ENCODE assay signal across 38 mouse cellular contexts in genomic region chr11:59544005-59544404, GRCm38 (mm10). TPM values are rescaled to one million over a fixed set of nuclear protein-coding genes. Genes with fewer than 3 reads are reported as not detected.
DNase-seq lines count a peak whose midpoint lies in the region; ATAC-seq and TF ChIP-seq lines count a peak whose summit lies in the region.
"Had no signal": no experiment of that assay in that cellular context is flagged by ENCODE, and none has a peak within 500 bp of the region (broad histone marks: within the 10 kb centered on the region; RNA-seq: fewer than 3 reads in every experiment).

No protein-coding gene starts in this region.

- TF ChIP-seq CTCF in lung, adult 2 months (IDR thresholded peaks at IDR 0.05; ENCODE audit: insufficient read depth, low read length), result no peak
- TF ChIP-seq CTCF in bone marrow macrophage, adult 2 months (IDR thresholded peaks at IDR 0.05; ENCODE audit: low read depth, low read length), result no peak
- no peak for TF ChIP-seq CTCF in intestine, postnatal 0 days (IDR thresholded peaks at IDR 0.05; ENCODE audit: low read depth)

- H3K4me3 ChIP-seq in lung, adult 2 months (replicated peaks; ENCODE audit: extremely low read depth, low read depth, low read length), result peak overlapping the region; percentile 12
- no peak overlapping the region for H3K4me3 ChIP-seq in ES-E14 (ENCODE audit: insufficient read depth in 1 of 2, low read depth in 1 of 2, low read length in 2 of 2, poor library complexity in 1 of 2, severe bottlenecking in 1 of 2)
- peak overlapping the region; percentile 62 for H3K4me3 ChIP-seq in bone marrow macrophage, adult 2 months (ENCODE audit: insufficient read depth, low read length)
- H3K4me3 ChIP-seq in intestine, postnatal 0 days (ENCODE audit: low read depth, low read length), result no peak overlapping the region
- H3K4me3 ChIP-seq: embryonic facial prominence, embryonic 10.5 days; embryonic facial prominence, embryonic 15.5 days; forebrain, embryonic 12.5 days; limb, embryonic 12.5 days had no signal

- no peaks in the 10 kb centered on the region for H3K9me3 ChIP-seq in ES-E14 (ENCODE audit: control insufficient read depth, insufficient read depth, low read depth, low read length)
- H3K9me3 ChIP-seq in intestine, postnatal 0 days (ENCODE audit: control insufficient read depth), result no peaks in the 10 kb centered on the region
- H3K9me3 ChIP-seq: embryonic facial prominence, embryonic 10.5 days; embryonic facial prominence, embryonic 15.5 days; forebrain, embryonic 12.5 days; limb, embryonic 12.5 days had no signal

- no peak for TF ChIP-seq POLR2A in lung, adult 2 months (IDR thresholded peaks at IDR 0.05; ENCODE audit: borderline replicate concordance, extremely low read depth, low read depth, low read length)
- no peak for TF ChIP-seq POLR2A in bone marrow macrophage, adult 2 months (IDR thresholded peaks at IDR 0.05; ENCODE audit: borderline replicate concordance, low read depth, low read length)

- H3K27me3 ChIP-seq in intestine, postnatal 0 days (replicated peaks; ENCODE audit: control insufficient read depth, insufficient read depth, low read length), result no peaks in the 10 kb centered on the region
- H3K27me3 ChIP-seq: embryonic facial prominence, embryonic 15.5 days; forebrain, embryonic 12.5 days had no signal

- H3K4me1 ChIP-seq in lung, adult 2 months (ENCODE audit: control insufficient read depth, insufficient read depth, low read length), result no peaks in the 10 kb centered on the region
- H3K4me1 ChIP-seq in ES-E14 (ENCODE audit: control insufficient read depth in 2 of 2, insufficient read depth in 2 of 2, low read length in 2 of 2, poor library complexity in 1 of 2), result no peaks in the 10 kb centered on the region
- peaks cover 44% of the 10 kb centered on the region for H3K4me1 ChIP-seq in bone marrow macrophage, adult 2 months (ENCODE audit: control insufficient read depth, insufficient read depth, low read length)
- H3K4me1 ChIP-seq in intestine, postnatal 0 days (replicated peaks; ENCODE audit: control insufficient read depth, insufficient read depth, low read length), result no peaks in the 10 kb centered on the region
- H3K4me1 ChIP-seq: embryonic facial prominence, embryonic 10.5 days; embryonic facial prominence, embryonic 15.5 days; forebrain, embryonic 12.5 days; limb, embryonic 12.5 days had no signal

- H3K27ac ChIP-seq in ES-E14 (ENCODE audit: insufficient read depth, low read depth, low read length, poor library complexity, severe bottlenecking), result no peak overlapping the region
- peak overlapping the region; percentile 98 for H3K27ac ChIP-seq in bone marrow macrophage, adult 2 months (ENCODE audit: insufficient read depth, low read depth, low read length)
- H3K27ac ChIP-seq in intestine, postnatal 0 days (ENCODE audit: low read depth, low read length), result no peak overlapping the region
- H3K27ac ChIP-seq: embryonic facial prominence, embryonic 10.5 days; embryonic facial prominence, embryonic 15.5 days; forebrain, embryonic 12.5 days; limb, embryonic 12.5 days; stomach, postnatal 0 days had no signal

- H3K4me2 ChIP-seq in intestine, postnatal 0 days (replicated peaks; ENCODE audit: low read depth), result no peak overlapping the region
- H3K4me2 ChIP-seq: embryonic facial prominence, embryonic 15.5 days; forebrain, embryonic 12.5 days; limb, embryonic 12.5 days; midbrain, embryonic 11.5 days had no signal

- in situ Hi-C loops in ES-E14 (cut with MboI; ENCODE audit: low sequenced_read_pairs in 2 of 2, unreplicated experiment in 2 of 2), result no loop called here

- no peaks in the 10 kb centered on the region for H3K36me3 ChIP-seq in ES-E14 (ENCODE audit: control insufficient read depth, insufficient read depth, low read length, poor library complexity, severe bottlenecking)
- H3K36me3 ChIP-seq in intestine, postnatal 0 days (ENCODE audit: control insufficient read depth, insufficient read depth), result no peaks in the 10 kb centered on the region
- H3K36me3 ChIP-seq: embryonic facial prominence, embryonic 10.5 days; embryonic facial prominence, embryonic 15.5 days; forebrain, embryonic 12.5 days; limb, embryonic 12.5 days had no signal

- 74% methylated on average over 9 of the region's 9 CpGs for WGBS in lung, adult 2 months
- 79% methylated on average over 9 of the region's 9 CpGs for WGBS in intestine, postnatal 0 days

- ATAC-seq in intestine, postnatal 0 days, result no peak
- ATAC-seq: forebrain, postnatal 0 days; hindbrain, embryonic 16.5 days; midbrain, embryonic 16.5 days had no signal

- peak; percentile 18 to 29 for DNase-seq in frontal cortex, postnatal 36 days (ENCODE audit: low spot score in 2 of 2)
- no peak for DNase-seq in frontal cortex, postnatal 14 days (ENCODE audit: low spot score in 2 of 2)
- no peak for DNase-seq in lung, adult 2 months
- DNase-seq in lung, postnatal 14 days, result no peak
- no peak for DNase-seq in ES-E14 (ENCODE audit: low read depth, low spot score)
- DNase-seq: adrenal gland, postnatal 25 days; cerebellum, adult 8-10 months; cerebellum, postnatal 25 days; forebrain, postnatal 0 days; gastrocnemius, postnatal 10 days; heart, postnatal 14 days; kidney, adult 2 months; kidney, postnatal 36 days; thymus, adult 18-20 months; thymus, postnatal 25 days had no signal

- no peak overlapping the region for H3K9ac ChIP-seq in ES-E14 (ENCODE audit: insufficient read depth, low read depth, low read length, poor library complexity, severe bottlenecking)
- H3K9ac ChIP-seq in intestine, postnatal 0 days (ENCODE audit: low read depth, low read length), result no peak overlapping the region
- H3K9ac ChIP-seq: embryonic facial prominence, embryonic 15.5 days; forebrain, embryonic 12.5 days; forebrain, postnatal 0 days; limb, embryonic 12.5 days had no signal

TF ChIP-seq in ES-E14, 5 proteins besides CTCF, POLR2A, EP300 and RAD21:
- 0 out of 2 replicates have a peak, but pooled peaks have one; percentile 4 for TF ChIP-seq MAFK (IDR thresholded peaks at IDR 0.05; ENCODE audit: insufficient read depth, low read depth, low read length)
- no peak for TF ChIP-seq CHD2 (IDR thresholded peaks at IDR 0.05; ENCODE audit: low read depth, low read length)

RNA-seq across cellular contexts. Expression of gene Nlrp3, which starts 2.6 kb away (rescaled TPM):
- polyA plus RNA-seq in lung, adult 2 months (2012; rRNA removed), result 1.6 and 2.2 TPM in 2 replicates
- 0.09 and 0.21 TPM in 2 replicates for total RNA-seq in ES-E14 (2012; rRNA removed)
- polyA plus RNA-seq in bone marrow macrophage, adult 2 months (2012; ENCODE audit: insufficient read depth, insufficient read length, missing spikeins), result 50.6 and 52.3 TPM in 2 replicates
- polyA plus RNA-seq in intestine, postnatal 0 days (2015; fragmentation: Nextera tagmentation; extraction: Ambion mirVana), result 0.14 and 0.17 TPM in 2 replicates
- polyA plus RNA-seq: forebrain, embryonic 12.5 days; limb, embryonic 12.5 days; midbrain, embryonic 11.5 days had no signal

RNA-seq across cellular contexts. Expression of gene Zkscan17, which starts 17.5 kb away (rescaled TPM):
- polyA plus RNA-seq in lung, adult 2 months (2012; rRNA removed), result 12.7 and 12.9 TPM in 2 replicates
- total RNA-seq in ES-E14 (2012; rRNA removed), result 22.5 and 22.6 TPM in 2 replicates
- polyA plus RNA-seq in bone marrow macrophage, adult 2 months (2012; ENCODE audit: insufficient read depth, insufficient read length, missing spikeins), result 20.2 and 24.1 TPM in 2 replicates
- polyA plus RNA-seq in intestine, postnatal 0 days (2015; fragmentation: Nextera tagmentation; extraction: Ambion mirVana), result 5.4 and 6.2 TPM in 2 replicates

RNA-seq across cellular contexts. Expression of gene Olfr222, which starts 32.0 kb away (rescaled TPM):
- polyA plus RNA-seq in lung, adult 2 months (2012; rRNA removed), result not detected in 2 replicates
- total RNA-seq in ES-E14 (2012; rRNA removed), result not detected in 2 replicates
- not detected in 2 replicates for polyA plus RNA-seq in bone marrow macrophage, adult 2 months (2012; ENCODE audit: insufficient read depth, insufficient read length, missing spikeins)
- not detected in 2 replicates for polyA plus RNA-seq in intestine, postnatal 0 days (2015; fragmentation: Nextera tagmentation; extraction: Ambion mirVana)
- total RNA-seq: adrenal gland, adult 18-20 months; adrenal gland, postnatal 25 days; forebrain, postnatal 0 days; gastrocnemius, postnatal 10 days; heart, postnatal 14 days; left cerebral cortex, postnatal 25 days; liver, adult 2 months; neutrophil, adult 5-6 weeks had no signal
- polyA plus RNA-seq: forebrain, embryonic 12.5 days; forebrain, postnatal 0 days; gonadal fat pad, adult 2 months; heart, embryonic 14.5 days; hindbrain, embryonic 11.5 days; hindbrain, embryonic 16.5 days; intestine, embryonic 14.5 days; kidney, adult 2 months; kidney, embryonic 16.5 days; limb, embryonic 12.5 days; liver, adult 2 months; liver, embryonic 16.5 days; lung, postnatal 0 days; midbrain, embryonic 11.5 days; midbrain, embryonic 16.5 days; neural tube, embryonic 11.5 days; spleen, adult 2 months; stomach, postnatal 0 days had no signal

RNA-seq across cellular contexts. Expression of gene Olfr223, which starts 49.1 kb away (rescaled TPM):
- not detected in 2 replicates for polyA plus RNA-seq in lung, adult 2 months (2012; rRNA removed)
- total RNA-seq in ES-E14 (2012; rRNA removed), result not detected in 2 replicates
- not detected in 2 replicates for polyA plus RNA-seq in bone marrow macrophage, adult 2 months (2012; ENCODE audit: insufficient read depth, insufficient read length, missing spikeins)
- polyA plus RNA-seq in intestine, postnatal 0 days (2015; fragmentation: Nextera tagmentation; extraction: Ambion mirVana), result not detected in 2 replicates
- total RNA-seq: adrenal gland, adult 18-20 months; adrenal gland, postnatal 25 days; forebrain, postnatal 0 days; gastrocnemius, postnatal 10 days; heart, postnatal 14 days; left cerebral cortex, postnatal 25 days; liver, adult 2 months; neutrophil, adult 5-6 weeks had no signal
- polyA plus RNA-seq: embryonic facial prominence, embryonic 10.5 days; embryonic facial prominence, embryonic 15.5 days; forebrain, embryonic 12.5 days; forebrain, postnatal 0 days; gonadal fat pad, adult 2 months; heart, embryonic 14.5 days; hindbrain, embryonic 11.5 days; hindbrain, embryonic 16.5 days; intestine, embryonic 14.5 days; kidney, adult 2 months; kidney, embryonic 16.5 days; limb, embryonic 12.5 days; liver, adult 2 months; liver, embryonic 16.5 days; lung, postnatal 0 days; midbrain, embryonic 11.5 days; midbrain, embryonic 16.5 days; neural tube, embryonic 11.5 days; spleen, adult 2 months; stomach, postnatal 0 days had no signal

Comparison
In these comparisons a context has a peak if more than half of its experiments do, and no peak if none do; other contexts are left out.
1. DNase-seq: peak in frontal cortex, postnatal 36 days (2 of 2); none in frontal cortex, postnatal 14 days (0 of 2), lung, adult 2 months (single experiment), lung, postnatal 14 days (single experiment) and ES-E14 (single experiment).
2. H3K4me3 ChIP-seq: peak in lung, adult 2 months (single experiment) and bone marrow macrophage, adult 2 months (single experiment); none in ES-E14 (0 of 2) and intestine, postnatal 0 days (single experiment).
3. RNA of gene Nlrp3, which starts 2.6 kb away (polyA plus RNA-seq): 50.6 to 52.3 TPM in bone marrow macrophage, adult 2 months; 1.6 to 2.2 TPM in lung, adult 2 months and 0.14 to 0.17 TPM in intestine, postnatal 0 days; every median in the first group is over 10 times any median in the second.